Mouse (Mus musculus) embryonic facial prominence, embryonic 15.5 days (tissue): ENCODE data around the gene Gm11541. TPM values are rescaled to one million over a fixed set of nuclear protein-coding genes. Genes with fewer than 3 reads are reported as not detected.

Source experiments
- ATAC-seq: fragments of 200-750 bp; cut with Nextera tagmentation; 2 replicates; pipeline ENCODE4 v1.8.0; 2017; ENCODE audit warnings: low read depth, moderate TSS enrichment; ENCODE audit not compliant: insufficient number of reproducible peaks, low FRiP score, low TSS enrichment
- H3K27ac ChIP-seq: fragments of 300-500 bp; sonication (generic); replicated peaks from 2 replicates; pipeline ENCODE4 v1.5.1; 2015; ENCODE audit warnings: mild to moderate bottlenecking, inconsistent platforms
- H3K27me3 ChIP-seq: fragments of 300-500 bp; sonication (generic); 2 replicates; pipeline ENCODE4 v1.6.1; 2015; ENCODE audit warnings: inconsistent platforms
- H3K36me3 ChIP-seq: fragments of 300-500 bp; sonication (generic); 2 replicates; pipeline ENCODE4 v1.6.1; 2015; ENCODE audit warnings: mild to moderate bottlenecking, inconsistent platforms
- H3K4me1 ChIP-seq: fragments of 300-500 bp; sonication (generic); 2 replicates; pipeline ENCODE4 v1.6.1; 2015; ENCODE audit warnings: inconsistent platforms
- H3K4me2 ChIP-seq: fragments of 300-500 bp; sonication (generic); replicated peaks from 2 replicates; pipeline ENCODE4 v1.6.1; 2015; ENCODE audit warnings: mild to moderate bottlenecking, inconsistent platforms
- H3K4me3 ChIP-seq: fragments of 300-500 bp; sonication (generic); replicated peaks from 2 replicates; pipeline ENCODE4 v1.5.1; 2015; ENCODE audit warnings: mild to moderate bottlenecking, inconsistent platforms
- H3K9ac ChIP-seq: fragments of 300-500 bp; sonication (generic); 2 replicates; pipeline ENCODE4 v1.6.1; 2015; ENCODE audit warnings: inconsistent platforms
- H3K9me3 ChIP-seq: fragments of 300-500 bp; sonication (generic); replicated peaks from 2 replicates; pipeline ENCODE4 v1.6.1; 2016; ENCODE audit warnings: inconsistent platforms
- WGBS: fragments of 180-500 bp; shearing (Covaris S2); methylation state at CpG from one replicate; pipeline ENCODE4 v1.1.7; 2015; 5-methylcytosine and 5-hydroxymethylcytosine counted together
- polyA plus RNA-seq: library from polyadenylated mRNA; unstranded; fragments of >200 nt; fragmentation: Nextera tagmentation; extraction: Ambion mirVana; gene quantifications from 2 replicates; pipeline ENCODE4 v1.2.1, GENCODE M21; 2015

Gm11541 gene
- 0.45 and 0.79 TPM in 2 replicates for polyA plus RNA-seq

DNA sequence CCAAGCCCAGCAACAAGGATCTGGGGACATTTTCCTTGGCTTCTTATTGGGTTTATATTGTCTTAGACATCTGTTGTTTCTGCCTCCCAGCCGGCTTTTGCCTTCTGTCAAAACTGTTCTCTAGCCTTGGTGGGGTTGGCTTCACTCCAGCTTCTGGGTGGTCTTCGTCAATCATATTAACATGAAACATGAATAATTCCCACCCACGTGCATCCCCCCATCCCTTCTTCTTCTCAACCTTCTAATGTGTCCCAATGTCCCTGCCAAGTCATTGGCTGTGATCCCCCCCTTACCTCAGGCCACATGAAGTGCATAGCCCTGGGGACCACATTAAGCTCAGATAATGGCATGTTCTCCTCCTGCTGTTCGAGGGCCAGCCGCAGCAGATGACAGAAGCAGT is at the start of gene Gm11541:
Gene Gm11541, minus strand, starts transcription at position 28 of the 400 bp plus-strand sequence.
- H3K4me1 ChIP-seq, result 0 out of 2 replicates have a peak, but pooled peaks cover 4% of the 10 kb centered on the region
- H3K36me3 ChIP-seq, result no peaks in the 10 kb centered on the region
- no peak within 1 kb of the TSS for H3K4me3 ChIP-seq
- ATAC-seq, result no peak
- H3K27me3 ChIP-seq, result no peaks in the 10 kb centered on the region
- no peak within 1 kb of the TSS for H3K9ac ChIP-seq
- 36% methylated on average over 5 of the region's 5 CpGs for WGBS
- H3K27ac ChIP-seq, result peak within 1 kb of the TSS; percentile 55; the same call in 1 of the 2 replicates
- H3K9me3 ChIP-seq, result no peaks in the 10 kb centered on the region
- no peak within 1 kb of the TSS for H3K4me2 ChIP-seq

DNA sequence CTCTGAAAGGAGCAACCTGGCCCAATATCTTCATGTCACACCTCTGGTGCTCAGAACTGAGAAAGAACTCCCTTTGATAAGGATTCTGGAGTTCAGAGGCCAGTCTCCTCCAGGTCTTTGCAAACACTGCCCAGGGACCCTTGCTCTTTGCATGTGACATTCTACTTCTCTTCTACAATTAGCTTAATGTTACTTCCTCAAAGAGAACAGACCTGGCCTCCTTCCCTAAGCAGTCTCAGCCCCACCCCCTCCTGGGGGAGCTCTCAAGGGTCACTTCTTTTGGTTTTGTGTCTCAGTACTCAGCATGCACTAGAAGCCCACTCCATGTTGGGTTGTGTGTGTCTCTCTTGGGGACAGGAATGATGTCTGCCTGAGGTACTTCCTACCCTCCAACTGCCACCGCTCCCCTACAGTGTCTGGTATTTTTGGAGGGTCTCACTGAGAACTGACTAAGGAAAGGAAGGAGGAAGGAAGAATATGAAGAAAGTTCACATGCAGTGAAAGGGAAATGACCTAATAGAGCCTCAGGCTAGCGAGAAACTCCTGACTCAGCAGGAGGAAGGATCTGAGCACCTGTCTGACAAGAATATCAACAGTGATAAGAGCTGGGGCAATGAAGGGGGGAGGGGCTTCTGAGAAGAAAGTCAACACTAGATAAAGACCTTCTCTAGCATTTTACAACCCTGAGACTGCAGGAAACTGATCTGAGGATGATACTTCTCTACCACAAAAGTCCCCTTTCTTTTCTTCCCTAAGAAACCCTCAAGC is 48.8 kb upstream of the Gm11541 start:
- no peaks in the 10 kb centered on the region for H3K9me3 ChIP-seq
- no peak overlapping the region for H3K4me3 ChIP-seq
- no peaks in the 10 kb centered on the region for H3K27me3 ChIP-seq
- 56% methylated on average over 2 of the region's 2 CpGs for WGBS
- no peak for ATAC-seq
- no peak overlapping the region for H3K9ac ChIP-seq
- no peaks in the 10 kb centered on the region for H3K4me1 ChIP-seq
- no peaks in the 10 kb centered on the region for H3K36me3 ChIP-seq
- H3K27ac ChIP-seq, result no peak overlapping the region
- H3K4me2 ChIP-seq, result no peak overlapping the region

DNA sequence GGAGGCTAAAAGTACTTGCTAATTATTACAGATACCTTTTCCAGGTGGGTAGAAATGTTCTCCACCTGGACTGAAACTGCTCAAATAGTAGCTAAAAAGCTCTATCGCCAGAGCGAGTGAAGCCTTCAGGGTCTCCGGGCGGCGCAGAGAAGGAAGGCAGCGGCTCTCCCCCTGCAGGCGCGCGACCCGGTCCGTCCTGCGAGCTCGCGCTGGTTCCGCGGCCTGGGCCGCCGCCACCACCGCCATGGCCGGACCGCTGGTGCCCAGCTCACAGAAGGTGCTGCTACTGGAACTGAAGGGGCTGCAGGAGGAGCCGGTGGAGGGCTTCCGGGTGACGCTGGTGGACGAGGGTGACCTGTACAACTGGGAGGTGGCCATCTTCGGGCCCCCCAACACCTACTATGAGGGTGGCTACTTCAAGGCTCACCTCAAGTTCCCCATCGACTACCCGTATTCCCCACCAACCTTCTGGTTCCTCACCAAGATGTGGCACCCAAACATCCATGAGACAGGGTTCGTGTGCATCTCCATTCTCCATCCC is 37.5 kb upstream of the Gm11541 start, which contains the start of gene Cdc34b:
Gene Cdc34b, plus strand, starts transcription at position 51 of the 541 bp plus-strand sequence.
- H3K4me2 ChIP-seq, result no peak within 1 kb of the TSS
- no peaks in the 10 kb centered on the region for H3K9me3 ChIP-seq
- H3K27ac ChIP-seq, result no peak within 1 kb of the TSS
- H3K4me3 ChIP-seq, result no peak within 1 kb of the TSS
- 77% methylated on average over 29 of the region's 29 CpGs for WGBS
- ATAC-seq, result no peak
- no peak within 1 kb of the TSS for H3K9ac ChIP-seq
- no peaks in the 10 kb centered on the region for H3K36me3 ChIP-seq
- H3K4me1 ChIP-seq, result no peaks in the 10 kb centered on the region
- H3K27me3 ChIP-seq, result no peaks in the 10 kb centered on the region

DNA sequence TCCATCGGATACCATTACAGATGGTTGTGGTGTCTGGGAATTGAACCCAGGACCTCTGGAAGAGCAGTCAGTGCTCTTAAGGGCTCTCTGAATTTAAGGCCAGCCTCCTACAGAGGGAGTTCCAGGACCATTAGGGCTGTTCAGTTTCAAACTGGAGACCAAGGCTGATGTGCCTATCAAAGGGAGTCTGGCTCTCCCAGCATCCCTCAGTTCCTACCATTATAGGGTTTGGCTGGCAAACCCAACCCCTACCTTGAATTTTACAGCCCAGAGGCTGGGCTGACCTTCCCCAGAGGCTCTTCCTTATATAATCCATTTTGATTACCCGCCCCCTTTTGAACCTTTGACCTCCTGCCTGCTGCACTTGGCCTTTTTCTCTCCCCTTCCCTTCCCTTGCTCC is 31.4 kb upstream of the Gm11541 start:
- no peaks in the 10 kb centered on the region for H3K4me1 ChIP-seq
- H3K4me3 ChIP-seq, result no peak overlapping the region
- no peaks in the 10 kb centered on the region for H3K9me3 ChIP-seq
- no peak overlapping the region for H3K9ac ChIP-seq
- H3K27ac ChIP-seq, result no peak overlapping the region
- ATAC-seq, result no peak
- 77% methylated on average over 2 of the region's 2 CpGs for WGBS
- H3K36me3 ChIP-seq, result no peaks in the 10 kb centered on the region
- no peaks in the 10 kb centered on the region for H3K27me3 ChIP-seq
- H3K4me2 ChIP-seq, result no peak overlapping the region

DNA sequence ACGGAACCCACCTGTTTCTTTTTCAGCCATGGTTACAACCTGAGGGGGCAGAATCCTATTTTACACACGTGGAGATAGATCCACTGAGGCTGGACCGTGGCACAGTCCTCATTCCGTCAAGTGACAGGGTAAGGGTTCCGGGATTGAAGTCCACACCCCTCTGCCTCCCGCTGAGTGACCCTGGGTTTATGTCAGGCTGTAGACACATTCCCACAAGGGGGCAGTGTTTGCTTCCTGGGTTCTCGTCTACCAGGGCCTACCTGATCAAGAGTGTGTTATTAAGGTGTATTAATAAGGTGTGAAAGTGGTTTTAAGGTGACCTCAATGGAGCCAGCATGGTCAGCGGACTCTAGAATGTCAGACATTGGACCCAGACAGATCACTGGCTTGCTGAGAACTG is 28.5 kb upstream of the Gm11541 start:
- no peak for ATAC-seq
- Histone ChIP-seq H3K27ac (no peak overlapping the region), H3K9ac (no peak overlapping the region), H3K4me3 (no peak overlapping the region), H3K36me3 (no peaks in the 10 kb centered on the region), H3K27me3 (no peaks in the 10 kb centered on the region), H3K4me2 (no peak overlapping the region), H3K4me1 (no peaks in the 10 kb centered on the region), H3K9me3 (no peaks in the 10 kb centered on the region)
- WGBS, result 40% methylated on average over 8 of the region's 8 CpGs

DNA sequence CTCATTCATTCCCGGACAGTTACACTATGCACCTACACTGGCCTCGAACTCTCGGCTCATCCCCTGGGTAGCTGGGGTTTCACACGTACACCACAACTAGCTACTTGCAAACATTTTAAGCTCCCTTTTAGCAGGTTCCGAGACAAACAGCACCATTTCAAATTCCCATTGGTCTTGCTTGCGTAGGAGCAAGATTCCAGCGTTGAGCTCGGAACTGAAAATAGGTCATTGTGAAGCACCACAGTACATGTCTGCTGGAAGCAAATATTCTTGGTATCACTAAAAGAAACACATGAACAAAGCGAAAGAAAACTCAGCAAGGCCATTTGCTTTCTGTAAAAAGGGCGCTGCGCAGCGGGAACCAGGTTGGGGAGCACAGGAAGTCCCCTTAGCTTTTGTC is 26.9 kb upstream of the Gm11541 start:
- H3K36me3 ChIP-seq, result no peaks in the 10 kb centered on the region
- H3K4me1 ChIP-seq, result no peaks in the 10 kb centered on the region
- H3K4me3 ChIP-seq, result no peak overlapping the region
- H3K9ac ChIP-seq, result no peak overlapping the region
- WGBS, result 88% methylated on average over 12 of the region's 12 CpGs
- H3K9me3 ChIP-seq, result no peaks in the 10 kb centered on the region
- no peak overlapping the region for H3K27ac ChIP-seq
- no peak for ATAC-seq
- no peaks in the 10 kb centered on the region for H3K27me3 ChIP-seq
- H3K4me2 ChIP-seq, result no peak overlapping the region

DNA sequence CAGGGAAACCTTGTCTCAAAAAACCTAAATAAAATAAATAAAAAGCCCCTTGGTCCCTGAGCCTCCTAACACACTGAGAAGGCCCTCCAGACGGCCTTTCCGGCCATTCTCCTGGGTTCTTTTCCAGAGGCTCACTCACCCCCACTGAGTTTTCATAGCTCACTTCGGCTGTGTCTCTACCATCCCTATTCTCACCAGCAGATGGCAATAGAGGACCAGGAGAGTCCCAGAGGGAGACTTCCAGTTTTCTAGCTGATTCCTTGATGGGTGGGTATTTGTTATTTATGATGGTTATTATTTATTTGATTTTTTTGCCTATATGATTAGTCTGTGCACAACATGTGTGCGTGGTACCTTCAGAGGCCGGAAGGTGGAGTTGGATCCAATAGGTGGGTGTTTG is 26.0 kb upstream of the Gm11541 start:
- Histone ChIP-seq H3K9me3 (no peaks in the 10 kb centered on the region), H3K9ac (no peak overlapping the region), H3K4me1 (no peaks in the 10 kb centered on the region), H3K36me3 (no peaks in the 10 kb centered on the region), H3K4me3 (no peak overlapping the region), H3K27ac (no peak overlapping the region), H3K4me2 (no peak overlapping the region), H3K27me3 (no peaks in the 10 kb centered on the region)
- WGBS, result 25% methylated on average over 5 of the region's 5 CpGs
- no peak for ATAC-seq

DNA sequence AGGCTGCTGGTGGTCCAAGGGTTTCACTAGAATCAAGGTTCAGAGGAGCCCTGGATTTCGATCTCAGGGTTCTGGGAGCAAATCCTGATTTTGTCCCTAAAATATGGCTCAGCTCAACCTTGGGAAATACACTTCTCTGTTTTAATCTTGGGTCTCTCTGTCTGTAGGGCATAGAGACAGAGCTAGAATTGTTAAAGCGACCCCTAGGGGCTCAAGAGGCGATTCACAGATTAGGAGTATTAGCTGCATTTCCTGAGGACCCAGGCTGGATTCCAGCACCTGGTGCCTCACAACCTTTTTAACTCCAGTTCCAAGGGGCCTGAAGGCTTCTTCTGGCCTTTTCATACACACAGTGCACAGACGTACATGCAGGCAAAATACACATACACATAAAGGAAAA is 25.3 kb upstream of the Gm11541 start:
- Histone ChIP-seq H3K4me3 (no peak overlapping the region), H3K27ac (no peak overlapping the region), H3K9ac (no peak overlapping the region), H3K9me3 (no peaks in the 10 kb centered on the region), H3K4me2 (no peak overlapping the region), H3K36me3 (no peaks in the 10 kb centered on the region), H3K27me3 (no peaks in the 10 kb centered on the region), H3K4me1 (no peaks in the 10 kb centered on the region)
- no peak for ATAC-seq
- 25% methylated on average over 4 of the region's 4 CpGs for WGBS

DNA sequence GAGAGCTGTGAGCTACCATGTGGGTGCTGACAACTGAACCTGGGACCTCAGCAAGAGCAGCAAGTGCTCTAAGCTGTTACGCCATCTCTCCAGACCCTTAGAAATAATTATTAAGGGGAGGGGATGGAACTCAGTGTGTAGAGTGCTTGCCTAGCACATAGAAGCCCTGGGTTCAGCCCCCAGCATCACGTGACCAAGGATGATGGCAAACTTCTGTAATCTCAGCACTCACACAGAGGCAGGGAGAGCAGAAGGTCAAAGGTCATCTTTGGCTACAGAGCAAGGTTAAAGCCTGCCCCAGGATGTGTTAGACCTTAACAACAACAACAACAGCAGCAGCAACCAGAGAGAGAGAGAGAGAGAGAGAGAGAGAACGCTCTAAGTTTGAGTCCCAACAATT is 24.2 kb upstream of the Gm11541 start:
- WGBS, result 73% methylated on average over 3 of the region's 3 CpGs
- no peak overlapping the region for H3K4me3 ChIP-seq

DNA sequence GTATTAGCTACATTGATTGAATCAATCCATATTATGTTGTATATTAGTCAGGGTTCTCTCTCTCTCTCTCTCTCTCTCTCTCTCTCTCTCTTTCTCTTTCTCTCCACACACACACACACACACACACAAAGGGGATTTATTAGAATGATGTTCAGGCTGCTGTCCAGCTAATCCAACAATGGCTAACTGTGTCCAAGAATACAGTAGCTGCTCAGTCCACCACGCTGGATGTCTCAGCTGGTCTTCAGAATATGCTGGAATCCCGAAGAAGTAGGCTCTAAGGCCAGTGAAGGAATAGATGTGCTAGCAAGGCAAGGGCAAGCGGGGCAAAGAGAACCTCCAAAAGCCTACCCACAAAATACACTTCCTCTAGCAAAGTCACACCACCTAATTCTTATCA is 23.0 kb upstream of the Gm11541 start:
- Histone ChIP-seq H3K27ac (no peak overlapping the region), H3K9me3 (no peaks in the 10 kb centered on the region), H3K9ac (no peak overlapping the region), H3K4me1 (no peaks in the 10 kb centered on the region), H3K27me3 (no peaks in the 10 kb centered on the region), H3K36me3 (no peaks in the 10 kb centered on the region), H3K4me3 (no peak overlapping the region), H3K4me2 (no peak overlapping the region)
- no peak for ATAC-seq
- WGBS, result 89% methylated on average over 3 of the region's 3 CpGs

More for the DNA sequence above, 24.2 kb upstream of the Gm11541 start:
- Histone ChIP-seq H3K36me3 (no peaks in the 10 kb centered on the region), H3K9me3 (no peaks in the 10 kb centered on the region), H3K27ac (no peak overlapping the region), H3K27me3 (no peaks in the 10 kb centered on the region), H3K9ac (no peak overlapping the region), H3K4me1 (no peaks in the 10 kb centered on the region), H3K4me2 (no peak overlapping the region)
- ATAC-seq, result no peak

DNA sequence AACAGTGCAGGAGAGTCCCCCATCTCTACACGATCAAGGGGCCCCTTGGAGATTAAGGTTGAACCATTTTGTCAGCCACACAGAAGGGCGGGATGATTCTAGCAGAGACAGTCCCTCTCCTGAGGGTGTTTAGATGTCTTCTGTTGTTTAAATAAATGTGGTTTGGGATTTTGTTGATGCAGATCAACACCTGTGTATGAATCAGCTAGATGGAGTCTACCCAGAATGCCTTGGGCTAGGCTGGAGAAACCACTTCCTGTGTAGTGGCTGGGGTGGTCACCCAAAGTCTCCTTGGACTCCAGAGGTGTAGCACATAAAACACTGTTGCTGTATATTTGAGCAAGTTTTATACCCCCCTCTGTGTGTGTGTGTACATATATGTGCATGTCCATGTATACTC is 14.9 kb upstream of the Gm11541 start:
- Histone ChIP-seq H3K4me1 (peaks cover 16% of the 10 kb centered on the region), H3K27ac (no peak overlapping the region), H3K27me3 (no peaks in the 10 kb centered on the region), H3K4me3 (no peak overlapping the region), H3K9ac (no peak overlapping the region), H3K9me3 (no peaks in the 10 kb centered on the region), H3K4me2 (no peak overlapping the region), H3K36me3 (no peaks in the 10 kb centered on the region)
- ATAC-seq, result no peak
- WGBS, result 66% methylated on average over 2 of the region's 2 CpGs
